Mouse (Mus musculus): ENCODE measurements around the gene Slco3a1. TPM values are rescaled to one million over a fixed set of nuclear protein-coding genes. Genes with fewer than 3 reads are reported as not detected.

Slco3a1 gene
- polyA plus RNA-seq (2012; rRNA removed), result 61.3 and 66.6 TPM in 2 replicates

GRCm38 (mm10) chr7:74554608-74555311 is at the start of gene Slco3a1:
TSS of gene Slco3a1 (minus strand) at chr7:74554780.
- TF ChIP-seq CTCF (IDR thresholded peaks at IDR 0.05; ENCODE audit: borderline replicate concordance, insufficient read depth, low read depth, low read length) (peak; percentile 64), POLR2A (IDR thresholded peaks at IDR 0.05; ENCODE audit: borderline replicate concordance, insufficient read depth, low read length) (no peak; the same call in 1 of the 2 replicates)
- peaks cover 13% of the 10 kb centered on the region; the same call in 1 of the 2 replicates for H3K4me1 ChIP-seq (ENCODE audit: control insufficient read depth, insufficient read depth, low read length)

GRCm38 (mm10) chr7:74600996-74601395 is 46.4 kb upstream of the Slco3a1 start:
- no peak for DNase-seq
- Histone ChIP-seq H3K27me3 (ENCODE audit: control insufficient read depth, insufficient read depth, low read length) (no peaks in the 10 kb centered on the region), H3K4me3 (replicated peaks; ENCODE audit: insufficient read depth, low read depth, low read length) (no peak overlapping the region), H3K4me1 (ENCODE audit: control insufficient read depth, insufficient read depth, low read length) (no peaks in the 10 kb centered on the region), H3K27ac (ENCODE audit: insufficient read depth, low read length) (no peak overlapping the region)
- 88% methylated on average over 5 of the region's 5 CpGs for WGBS
- TF ChIP-seq POLR2A (IDR thresholded peaks at IDR 0.05; ENCODE audit: borderline replicate concordance, insufficient read depth, low read length), result no peak
- no peak for TF ChIP-seq CTCF (IDR thresholded peaks at IDR 0.05; ENCODE audit: borderline replicate concordance, insufficient read depth, low read depth, low read length)

More at GRCm38 (mm10) chr7:74554608-74555311, at the start of gene Slco3a1:
- H3K27me3 ChIP-seq (ENCODE audit: control insufficient read depth, insufficient read depth, low read length), result no peaks in the 10 kb centered on the region
- WGBS, result 2% methylated on average over 62 of the region's 66 CpGs
- peak; percentile 91 to 92 for DNase-seq
- peak within 1 kb of the TSS; percentile 68 for H3K4me3 ChIP-seq (replicated peaks; ENCODE audit: insufficient read depth, low read depth, low read length)
- peak within 1 kb of the TSS; percentile 90 for H3K27ac ChIP-seq (ENCODE audit: insufficient read depth, low read length)

GRCm38 (mm10) chr7:74579411-74579810 is 24.8 kb upstream of the Slco3a1 start:
- 88% methylated on average over 1 of the region's 1 CpGs for WGBS
- no peak overlapping the region for H3K27ac ChIP-seq (ENCODE audit: insufficient read depth, low read length)
- H3K4me1 ChIP-seq (ENCODE audit: control insufficient read depth, insufficient read depth, low read length), result no peaks in the 10 kb centered on the region; the same call in 1 of the 2 replicates
- no peak overlapping the region for H3K4me3 ChIP-seq (replicated peaks; ENCODE audit: insufficient read depth, low read depth, low read length)
- TF ChIP-seq CTCF (IDR thresholded peaks at IDR 0.05; ENCODE audit: borderline replicate concordance, insufficient read depth, low read depth, low read length), result no peak
- no peak for TF ChIP-seq POLR2A (IDR thresholded peaks at IDR 0.05; ENCODE audit: borderline replicate concordance, insufficient read depth, low read length)
- no peak for DNase-seq
- no peaks in the 10 kb centered on the region for H3K27me3 ChIP-seq (ENCODE audit: control insufficient read depth, insufficient read depth, low read length)

DNA sequence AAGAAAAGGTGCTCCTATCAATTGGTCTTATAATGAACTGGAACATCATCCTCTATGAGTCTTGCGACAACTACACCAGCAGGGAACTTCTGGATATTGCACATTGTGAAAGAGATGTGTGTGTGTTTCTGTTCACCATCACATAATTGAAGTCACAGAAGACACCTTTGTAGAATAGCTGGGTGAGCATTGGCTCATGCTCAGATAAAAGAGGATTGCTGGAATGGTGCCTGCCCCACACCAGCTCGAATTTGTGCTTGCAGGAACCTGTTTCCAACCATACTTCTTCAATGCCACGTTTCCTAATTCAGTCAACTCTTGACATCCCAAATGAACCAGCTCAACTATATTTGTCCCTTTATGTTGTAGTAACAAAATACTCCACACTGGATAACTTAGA is 21.1 kb upstream of the Slco3a1 start:
- TF ChIP-seq CTCF (IDR thresholded peaks at IDR 0.05; ENCODE audit: borderline replicate concordance, insufficient read depth, low read depth, low read length) (no peak), POLR2A (IDR thresholded peaks at IDR 0.05; ENCODE audit: borderline replicate concordance, insufficient read depth, low read length) (no peak)
- Histone ChIP-seq H3K27ac (ENCODE audit: insufficient read depth, low read length) (no peak overlapping the region), H3K4me3 (replicated peaks; ENCODE audit: insufficient read depth, low read depth, low read length) (no peak overlapping the region), H3K27me3 (ENCODE audit: control insufficient read depth, insufficient read depth, low read length) (no peaks in the 10 kb centered on the region), H3K4me1 (ENCODE audit: control insufficient read depth, insufficient read depth, low read length) (no peaks in the 10 kb centered on the region)
- WGBS, result 46% methylated on average over 3 of the region's 3 CpGs
- no peak for DNase-seq

DNA sequence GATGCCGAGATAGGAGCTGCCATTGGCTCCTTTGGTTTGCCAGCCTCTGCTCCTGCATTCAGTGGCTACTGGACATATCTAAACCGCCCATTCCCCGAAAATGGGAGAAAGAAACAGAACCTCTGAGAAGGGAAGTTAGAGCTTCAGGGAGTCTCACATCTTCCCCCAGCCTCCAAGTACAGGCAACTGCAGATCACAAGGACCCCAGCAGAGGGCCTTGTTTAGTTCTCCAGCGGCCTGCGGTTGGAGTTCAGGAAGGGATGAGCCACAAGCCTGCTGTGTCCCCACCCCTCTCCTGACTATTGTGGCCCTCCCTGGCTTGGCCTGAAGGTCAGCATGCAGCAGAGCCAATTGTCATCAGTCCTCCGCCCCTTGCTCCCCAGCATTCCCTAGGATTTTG is 836 bp upstream of the Slco3a1 start:
- H3K4me1 ChIP-seq (ENCODE audit: control insufficient read depth, insufficient read depth, low read length), result peaks cover 13% of the 10 kb centered on the region; the same call in 1 of the 2 replicates
- H3K4me3 ChIP-seq (replicated peaks; ENCODE audit: insufficient read depth, low read depth, low read length), result peak overlapping the region; percentile 68
- no peak for TF ChIP-seq POLR2A (IDR thresholded peaks at IDR 0.05; ENCODE audit: borderline replicate concordance, insufficient read depth, low read length)
- TF ChIP-seq CTCF (IDR thresholded peaks at IDR 0.05; ENCODE audit: borderline replicate concordance, insufficient read depth, low read depth, low read length), result peak; percentile 72
- H3K27ac ChIP-seq (ENCODE audit: insufficient read depth, low read length), result peak overlapping the region; percentile 90
- DNase-seq, result peak; percentile 77 to 80
- WGBS, result 10% methylated on average over 6 of the region's 6 CpGs
- H3K27me3 ChIP-seq (ENCODE audit: control insufficient read depth, insufficient read depth, low read length), result no peaks in the 10 kb centered on the region

DNA sequence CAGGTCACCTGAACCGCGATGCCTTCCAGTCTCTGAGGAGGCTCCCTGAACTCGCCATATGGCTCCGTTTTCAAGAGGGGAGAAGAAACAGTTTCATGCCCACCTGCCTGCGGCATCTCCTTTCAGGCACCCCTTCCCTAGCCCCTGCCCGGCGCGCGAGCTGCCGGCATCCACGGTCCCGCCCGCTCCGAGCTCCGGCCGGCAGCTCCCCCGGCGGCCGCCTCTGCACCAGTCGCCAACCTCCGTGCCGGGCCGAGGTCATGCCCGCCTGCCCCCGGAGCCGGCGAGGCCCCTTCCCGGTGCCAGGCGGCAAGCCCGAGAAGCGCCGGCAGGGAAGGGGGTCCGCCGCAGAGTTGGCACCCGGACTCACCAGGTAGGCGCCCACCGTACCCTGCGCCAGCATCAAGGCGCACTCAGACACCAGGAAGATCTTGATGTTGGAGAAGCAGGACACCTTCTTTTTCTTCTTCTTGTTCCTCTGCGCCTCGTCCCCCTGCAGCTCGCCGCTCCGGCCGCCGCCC is 479 bp downstream of the Slco3a1 start:
- under 1% methylated on average over 46 of the region's 46 CpGs for WGBS
- H3K4me3 ChIP-seq (replicated peaks; ENCODE audit: insufficient read depth, low read depth, low read length), result peak overlapping the region; percentile 68
- H3K27me3 ChIP-seq (ENCODE audit: control insufficient read depth, insufficient read depth, low read length), result no peaks in the 10 kb centered on the region
- peak; percentile 74 to 83 for DNase-seq
- TF ChIP-seq CTCF (IDR thresholded peaks at IDR 0.05; ENCODE audit: borderline replicate concordance, insufficient read depth, low read depth, low read length), result no peak
- 0 out of 2 replicates have a peak, but pooled peaks have one; percentile 12 for TF ChIP-seq POLR2A (IDR thresholded peaks at IDR 0.05; ENCODE audit: borderline replicate concordance, insufficient read depth, low read length)
- H3K4me1 ChIP-seq (ENCODE audit: control insufficient read depth, insufficient read depth, low read length), result peaks cover 17% of the 10 kb centered on the region; the same call in 1 of the 2 replicates
- peak overlapping the region; percentile 90 for H3K27ac ChIP-seq (ENCODE audit: insufficient read depth, low read length)

DNA sequence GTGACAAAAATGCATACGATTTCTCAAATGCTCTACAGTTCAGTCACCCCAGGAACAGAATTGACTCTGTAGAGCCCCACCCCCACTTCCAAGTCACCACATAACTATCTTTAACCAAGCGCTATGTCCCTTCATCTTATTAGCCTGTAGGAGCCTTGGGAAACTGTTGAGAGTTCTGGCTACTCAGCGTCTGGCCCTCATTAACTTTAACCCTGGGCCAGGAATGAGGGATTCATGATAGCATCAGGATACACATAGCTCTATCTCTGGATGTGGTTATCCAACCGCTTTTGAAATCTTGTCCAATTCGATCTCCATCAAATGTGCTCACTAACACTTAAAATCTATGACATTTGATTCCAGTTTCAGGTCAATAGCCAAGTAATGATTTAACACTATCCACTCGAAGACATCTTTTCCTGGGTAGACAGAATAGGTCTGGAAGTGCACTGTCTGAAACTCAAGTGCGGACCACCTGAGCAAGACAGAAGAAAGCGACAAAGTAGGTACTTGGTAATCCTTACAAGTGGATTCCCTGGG is 1.4 kb downstream of the Slco3a1 start:
- no peak for DNase-seq
- Histone ChIP-seq H3K4me1 (ENCODE audit: control insufficient read depth, insufficient read depth, low read length) (peaks cover 17% of the 10 kb centered on the region; the same call in 1 of the 2 replicates), H3K27me3 (ENCODE audit: control insufficient read depth, insufficient read depth, low read length) (no peaks in the 10 kb centered on the region), H3K27ac (ENCODE audit: insufficient read depth, low read length) (no peak overlapping the region), H3K4me3 (replicated peaks; ENCODE audit: insufficient read depth, low read depth, low read length) (peak overlapping the region; percentile 68)
- WGBS, result 35% methylated on average over 8 of the region's 8 CpGs
- TF ChIP-seq POLR2A (IDR thresholded peaks at IDR 0.05; ENCODE audit: borderline replicate concordance, insufficient read depth, low read length), result no peak
- TF ChIP-seq CTCF (IDR thresholded peaks at IDR 0.05; ENCODE audit: borderline replicate concordance, insufficient read depth, low read depth, low read length), result no peak

Measured in cerebellum, adult 2 months (tissue).